Mouse (Mus musculus): Measurements from ENCODE around the gene Spink2. TPM values are rescaled to one million over a fixed set of nuclear protein-coding genes. Genes with fewer than 3 reads are reported as not detected.

Spink2 gene
- total RNA-seq, 2 experiments from 2014 or later: not detected

DNA sequence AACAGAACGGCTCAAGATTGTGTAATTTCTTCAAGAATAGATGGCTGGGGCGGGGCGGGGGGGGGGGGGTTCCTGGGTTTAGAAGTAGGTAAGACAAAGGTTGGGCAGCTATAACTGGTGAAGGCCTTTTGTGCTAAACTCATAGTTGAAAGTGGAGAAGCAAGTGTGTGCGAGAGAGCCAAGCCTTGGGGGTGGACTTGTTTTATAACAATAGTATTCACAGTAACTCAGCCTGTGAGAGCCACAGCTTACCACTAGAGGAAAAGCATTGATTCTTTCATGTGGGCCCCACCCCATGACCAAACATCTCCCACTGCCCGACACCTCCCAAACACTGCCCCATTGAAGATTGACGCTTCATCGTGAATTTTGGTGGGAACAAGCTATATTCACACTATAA, 47.7 kb downstream of the Spink2 start:
- DNase-seq (ENCODE audit: extremely low spot score in 1 of 2, low spot score in 2 of 2): no peak
- no peak overlapping the region for H3K4me3 ChIP-seq
- intact Hi-C loops (cut with DNase I): no loop called here
- no peak for TF ChIP-seq CTCF (IDR thresholded peaks at IDR 0.05)
- no peak overlapping the region for H3K27ac ChIP-seq

DNA sequence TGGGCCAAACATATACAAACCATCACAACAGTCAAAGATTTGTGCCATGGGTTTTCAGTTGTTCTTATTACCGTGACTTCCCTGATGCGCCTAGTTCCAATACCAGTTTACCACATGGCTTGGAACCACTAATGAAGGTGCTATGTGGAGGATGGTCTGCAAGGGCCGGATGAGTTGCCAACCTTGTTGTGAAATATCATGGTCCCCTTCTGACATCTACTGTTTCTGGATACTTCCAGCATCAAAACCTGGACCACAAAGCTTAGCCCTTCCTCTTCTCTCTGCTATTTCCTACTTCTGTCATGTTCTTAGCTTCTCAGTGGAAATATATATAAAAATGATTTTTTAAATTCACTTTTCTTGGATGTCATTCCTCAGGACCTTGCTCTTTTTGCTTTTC, 48.7 kb downstream of the Spink2 start:
- TF ChIP-seq CTCF (IDR thresholded peaks at IDR 0.05): no peak
- H3K27ac ChIP-seq: no peak overlapping the region
- intact Hi-C loops (cut with DNase I): no loop called here
- no peak overlapping the region for H3K4me3 ChIP-seq
- DNase-seq (ENCODE audit: extremely low spot score in 1 of 2, low spot score in 2 of 2): no peak

DNA sequence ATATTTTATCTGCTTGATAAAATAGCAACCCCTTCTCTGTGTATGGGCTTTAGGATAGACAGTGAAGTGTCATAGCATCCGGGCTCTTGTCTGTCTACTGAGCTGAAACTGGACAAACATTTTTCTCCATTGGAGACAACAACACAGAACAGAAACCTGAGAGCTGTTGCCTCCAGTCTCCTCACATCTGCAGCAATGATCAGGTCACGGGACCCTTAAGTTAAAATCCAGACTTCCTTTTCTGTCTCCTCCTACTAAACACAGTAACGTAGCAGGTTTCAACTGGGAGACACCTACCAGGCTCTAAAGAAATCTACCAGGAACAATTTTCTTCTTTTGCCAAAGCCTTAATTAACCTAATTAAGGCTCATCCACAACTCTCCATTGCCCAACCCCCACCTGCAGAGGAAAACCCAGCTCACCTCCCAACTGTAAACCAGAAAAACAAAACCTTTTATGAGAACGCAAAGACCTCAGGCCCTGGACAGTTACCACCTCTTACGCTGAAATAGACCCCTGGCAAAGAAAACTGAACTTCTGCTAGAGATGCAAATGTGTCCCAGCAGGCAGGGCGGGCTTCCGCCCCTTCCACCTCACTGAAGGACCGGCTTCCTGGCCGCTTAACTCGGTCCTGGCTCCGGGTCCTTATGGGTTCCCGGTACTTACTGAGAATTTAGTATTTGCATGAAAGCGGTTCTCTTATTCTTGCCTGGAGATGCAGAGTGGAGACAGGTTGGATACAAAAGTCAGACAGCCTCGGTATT, 53.3 kb downstream of the Spink2 start:
- Histone ChIP-seq H3K27ac (no peak overlapping the region), H3K4me3 (no peak overlapping the region)
- no peak for TF ChIP-seq CTCF (IDR thresholded peaks at IDR 0.05)
- intact Hi-C loops (cut with DNase I): no loop called here
- DNase-seq (ENCODE audit: extremely low spot score in 1 of 2, low spot score in 2 of 2): no peak

DNA sequence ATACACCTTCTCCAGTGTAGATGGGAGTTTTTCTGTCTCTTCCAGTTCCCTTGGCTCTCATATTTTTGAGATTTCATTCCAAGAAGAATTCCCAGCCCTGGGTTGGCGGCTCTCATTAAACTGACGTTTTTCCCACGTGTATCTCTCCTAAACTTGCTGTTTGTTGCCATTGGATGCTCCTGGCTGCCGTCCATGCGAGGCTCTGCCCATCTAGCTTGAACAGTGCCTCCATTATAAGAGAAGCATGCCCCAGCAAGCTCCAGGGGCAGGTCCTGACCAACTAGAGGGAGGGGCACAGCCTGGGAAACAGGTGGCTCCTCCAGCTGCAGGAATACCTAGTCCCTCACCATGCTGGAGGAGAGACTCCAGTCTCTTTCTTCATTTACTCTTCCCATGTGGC, 54.3 kb downstream of the Spink2 start:
- no peak overlapping the region for H3K4me3 ChIP-seq
- no peak overlapping the region for H3K27ac ChIP-seq
- intact Hi-C loops (cut with DNase I): no loop called here
- no peak for DNase-seq (ENCODE audit: extremely low spot score in 1 of 2, low spot score in 2 of 2)
- TF ChIP-seq CTCF (IDR thresholded peaks at IDR 0.05): no peak

DNA sequence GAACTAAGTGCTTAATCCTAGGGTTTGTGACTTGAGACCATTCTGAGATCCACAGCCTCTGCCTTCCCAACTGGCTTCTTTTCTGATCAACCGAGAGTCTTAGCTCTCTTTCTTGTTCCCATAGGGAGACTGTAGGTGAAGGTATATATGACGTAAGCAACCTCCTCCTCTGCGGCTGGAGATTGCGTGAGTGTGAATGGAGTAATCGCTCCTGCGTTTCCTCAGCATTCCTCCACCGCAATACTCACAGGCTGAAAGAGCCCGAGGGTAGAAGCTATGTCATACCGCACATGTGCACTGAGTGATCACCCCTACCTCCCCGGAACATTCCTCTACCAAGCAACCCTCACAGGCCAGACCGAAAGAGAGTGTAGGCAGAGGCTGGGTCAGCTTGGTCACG, 55.7 kb downstream of the Spink2 start:
- no peak for DNase-seq (ENCODE audit: extremely low spot score in 1 of 2, low spot score in 2 of 2)
- TF ChIP-seq CTCF (IDR thresholded peaks at IDR 0.05): no peak
- intact Hi-C loops (cut with DNase I): no loop called here
- no peak overlapping the region for H3K27ac ChIP-seq
- no peak overlapping the region for H3K4me3 ChIP-seq

Other genes starting within 250 kb of the Spink2 start
- gene Srp72, start 236.8 kb downstream of the Spink2 start, total RNA-seq (2021): 100 to 1,000 TPM in 1 of 2 experiments, 10 to 100 TPM in 1; 95.1 to 104 TPM
- not detected for gene Arl9, start 207.4 kb downstream of the Spink2 start, total RNA-seq (2021)
- gene Thegl, start 195.4 kb downstream of the Spink2 start, total RNA-seq (2021): under 1 TPM; 0.47 to 0.57 TPM
- 10 to 100 TPM; 26.2 to 26.5 TPM for gene Hopx, start 96.3 kb downstream of the Spink2 start, total RNA-seq (2021)
- 1 to 10 TPM; 3.6 TPM for gene Rest, start 54.0 kb upstream of the Spink2 start, total RNA-seq (2021)
- gene Noa1, start 98.6 kb upstream of the Spink2 start, total RNA-seq (2021): 10 to 100 TPM; 21.6 to 27.6 TPM
- 10 to 100 TPM; 43.0 to 47.6 TPM for gene Polr2b, start 98.7 kb upstream of the Spink2 start, total RNA-seq (2021)
- 10 to 100 TPM; 38.3 to 41.2 TPM for gene Igfbp7, start 196.6 kb upstream of the Spink2 start, total RNA-seq (2021)